15 mouse cellular contexts compared by ENCODE assay signal in the genomic region with DNA sequence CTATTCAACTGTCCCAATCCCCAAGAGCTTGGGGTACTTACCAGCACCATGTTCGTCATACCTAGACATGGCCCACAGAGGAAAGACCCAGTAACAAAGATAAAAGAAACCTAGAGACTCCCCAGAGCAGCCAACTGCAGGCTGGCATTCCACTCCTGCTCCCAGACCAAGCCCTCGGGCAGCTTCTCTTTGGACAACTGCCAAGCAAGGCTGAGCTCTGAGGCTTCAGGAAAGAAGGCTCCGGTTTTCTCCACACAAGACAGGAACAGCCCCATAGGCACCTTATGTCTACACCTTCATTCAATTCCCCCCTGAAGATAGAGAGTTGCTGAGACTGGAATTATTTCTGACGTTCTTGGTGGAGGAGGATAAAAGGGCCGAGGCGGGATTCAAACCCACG. TPM values are rescaled to one million over a fixed set of nuclear protein-coding genes. Genes with fewer than 3 reads are reported as not detected.
A peak's percentile ranks its signal among the peaks of the same experiment; 100 is the strongest.
DNase-seq lines count a peak whose midpoint lies in the region; ATAC-seq and TF ChIP-seq lines count a peak whose summit lies in the region.
"Had no signal": no experiment of that assay in that cellular context is flagged by ENCODE, and none has a peak within 500 bp of the region (broad histone marks: within the 10 kb centered on the region; RNA-seq: fewer than 3 reads in every experiment).

No protein-coding gene starts in this region.

- H3K27me3 ChIP-seq in embryonic facial prominence, embryonic 13.5 days = no peaks in the 10 kb centered on the region
- H3K27me3 ChIP-seq in embryonic facial prominence, embryonic 10.5 days (replicated peaks; ENCODE audit: low read depth, poor library complexity, severe bottlenecking) = no peaks in the 10 kb centered on the region
- H3K27me3 ChIP-seq in hindbrain, postnatal 0 days (ENCODE audit: insufficient read depth, low read length) = no peaks in the 10 kb centered on the region
- no peaks in the 10 kb centered on the region for H3K27me3 ChIP-seq in hindbrain, embryonic 13.5 days
- no peaks in the 10 kb centered on the region for H3K27me3 ChIP-seq in lung, embryonic 16.5 days (ENCODE audit: control insufficient read depth, insufficient read depth, low read depth, low read length)
- H3K27me3 ChIP-seq: forebrain, embryonic 15.5 days; liver, embryonic 13.5 days; midbrain, embryonic 15.5 days had no signal

- intact Hi-C loops in left cerebral cortex, postnatal 25 days (cut with DNase I) = no loop called here

- DNase-seq in embryonic facial prominence, embryonic 10.5 days (ENCODE audit: low spot score) = no peak
- peak; percentile 26 for DNase-seq in hindbrain, postnatal 0 days (ENCODE audit: low spot score)
- no peak for DNase-seq in lung, adult 2 months
- DNase-seq in adipocyte (ENCODE audit: low spot score) = peak; percentile 66
- no peak for DNase-seq in left cerebral cortex, postnatal 25 days (ENCODE audit: low spot score in 2 of 2)
- DNase-seq: liver, embryonic 13.5 days; thymus, adult 2 months had no signal

- TF ChIP-seq CTCF in hindbrain, postnatal 0 days (IDR thresholded peaks at IDR 0.05; ENCODE audit: low read depth) = no peak
- TF ChIP-seq CTCF in lung, adult 2 months (IDR thresholded peaks at IDR 0.05; ENCODE audit: insufficient read depth, low read length) = no peak

- peaks cover 23% of the 10 kb centered on the region for H3K4me1 ChIP-seq in embryonic facial prominence, embryonic 13.5 days
- H3K4me1 ChIP-seq in embryonic facial prominence, embryonic 10.5 days = no peaks in the 10 kb centered on the region
- no peaks in the 10 kb centered on the region for H3K4me1 ChIP-seq in hindbrain, postnatal 0 days (ENCODE audit: insufficient read depth, low read length)
- peaks cover 17% of the 10 kb centered on the region for H3K4me1 ChIP-seq in hindbrain, embryonic 13.5 days (replicated peaks)
- H3K4me1 ChIP-seq in lung, embryonic 16.5 days (replicated peaks; ENCODE audit: control insufficient read depth, insufficient read depth, low read length) = peaks cover 11% of the 10 kb centered on the region
- H3K4me1 ChIP-seq in lung, adult 2 months (ENCODE audit: control insufficient read depth, insufficient read depth, low read length) = no peaks in the 10 kb centered on the region
- H3K4me1 ChIP-seq: liver, embryonic 13.5 days; midbrain, embryonic 15.5 days had no signal

- no peak overlapping the region for H3K4me2 ChIP-seq in embryonic facial prominence, embryonic 13.5 days
- no peak overlapping the region for H3K4me2 ChIP-seq in hindbrain, postnatal 0 days (ENCODE audit: low read depth, low read length)
- no peak overlapping the region for H3K4me2 ChIP-seq in hindbrain, embryonic 13.5 days
- no peak overlapping the region for H3K4me2 ChIP-seq in lung, embryonic 16.5 days (ENCODE audit: low read depth, low read length)
- H3K4me2 ChIP-seq: forebrain, embryonic 15.5 days; liver, embryonic 13.5 days; midbrain, embryonic 15.5 days had no signal

- peak; percentile 56; the same call in 1 of the 2 replicates for ATAC-seq in embryonic facial prominence, embryonic 13.5 days (ENCODE audit: insufficient number of reproducible peaks, insufficient read depth, low FRiP score, low TSS enrichment, low read depth)
- no peak for ATAC-seq in hindbrain, postnatal 0 days
- no peak for ATAC-seq in hindbrain, embryonic 13.5 days (ENCODE audit: low FRiP score)
- ATAC-seq in lung, embryonic 16.5 days (ENCODE audit: low read depth) = 0 out of 2 replicates have a peak, but pooled peaks have one; percentile 29
- ATAC-seq: forebrain, embryonic 15.5 days; inflammation-experienced regulatory T-cells, adult 6 months; midbrain, embryonic 15.5 days had no signal

- no peaks in the 10 kb centered on the region for H3K36me3 ChIP-seq in embryonic facial prominence, embryonic 13.5 days
- H3K36me3 ChIP-seq in embryonic facial prominence, embryonic 10.5 days (replicated peaks) = no peaks in the 10 kb centered on the region
- no peaks in the 10 kb centered on the region for H3K36me3 ChIP-seq in hindbrain, postnatal 0 days (ENCODE audit: insufficient read depth, low read length)
- H3K36me3 ChIP-seq in hindbrain, embryonic 13.5 days = no peaks in the 10 kb centered on the region
- peaks cover 4% of the 10 kb centered on the region for H3K36me3 ChIP-seq in lung, embryonic 16.5 days (ENCODE audit: control insufficient read depth, insufficient read depth, low read length)
- H3K36me3 ChIP-seq: forebrain, embryonic 15.5 days; G1E; liver, embryonic 13.5 days; midbrain, embryonic 15.5 days had no signal

- no peak overlapping the region for H3K27ac ChIP-seq in embryonic facial prominence, embryonic 13.5 days
- H3K27ac ChIP-seq in embryonic facial prominence, embryonic 10.5 days (replicated peaks) = no peak overlapping the region
- H3K27ac ChIP-seq in hindbrain, postnatal 0 days = no peak overlapping the region
- H3K27ac ChIP-seq in hindbrain, embryonic 13.5 days = no peak overlapping the region
- H3K27ac ChIP-seq in lung, embryonic 16.5 days (ENCODE audit: low read length) = peak overlapping the region; percentile 33; the same call in 1 of the 2 replicates
- H3K27ac ChIP-seq: forebrain, embryonic 15.5 days; liver, embryonic 13.5 days; macrophage; midbrain, embryonic 15.5 days had no signal

- no peak overlapping the region for H3K4me3 ChIP-seq in embryonic facial prominence, embryonic 13.5 days
- H3K4me3 ChIP-seq in embryonic facial prominence, embryonic 10.5 days = no peak overlapping the region
- H3K4me3 ChIP-seq in hindbrain, postnatal 0 days (ENCODE audit: low read length) = no peak overlapping the region
- no peak overlapping the region for H3K4me3 ChIP-seq in hindbrain, embryonic 13.5 days
- no peak overlapping the region for H3K4me3 ChIP-seq in lung, embryonic 16.5 days (ENCODE audit: low read length)
- H3K4me3 ChIP-seq in lung, adult 2 months (replicated peaks; ENCODE audit: extremely low read depth, low read depth, low read length) = no peak overlapping the region
- H3K4me3 ChIP-seq: forebrain, embryonic 15.5 days; liver, embryonic 13.5 days; midbrain, embryonic 15.5 days had no signal

- H3K9ac ChIP-seq in embryonic facial prominence, embryonic 13.5 days = no peak overlapping the region
- no peak overlapping the region for H3K9ac ChIP-seq in hindbrain, postnatal 0 days (replicated peaks; ENCODE audit: low read length)
- no peak overlapping the region for H3K9ac ChIP-seq in hindbrain, embryonic 13.5 days
- H3K9ac ChIP-seq in lung, embryonic 16.5 days (ENCODE audit: low read length) = no peak overlapping the region
- H3K9ac ChIP-seq: forebrain, embryonic 15.5 days; liver, embryonic 13.5 days; midbrain, embryonic 15.5 days had no signal

- no peak for TF ChIP-seq POLR2A in lung, adult 2 months (IDR thresholded peaks at IDR 0.05; ENCODE audit: borderline replicate concordance, extremely low read depth, low read depth, low read length)

- WGBS in embryonic facial prominence, embryonic 13.5 days = 58% methylated on average over 7 of the region's 7 CpGs
- 87% methylated on average over 7 of the region's 7 CpGs for WGBS in embryonic facial prominence, embryonic 10.5 days
- WGBS in hindbrain, postnatal 0 days = 66% methylated on average over 7 of the region's 7 CpGs
- WGBS in hindbrain, embryonic 13.5 days = 76% methylated on average over 7 of the region's 7 CpGs
- WGBS in lung, embryonic 16.5 days = 58% methylated on average over 7 of the region's 7 CpGs
- WGBS in lung, adult 2 months = 63% methylated on average over 7 of the region's 7 CpGs

- H3K9me3 ChIP-seq in embryonic facial prominence, embryonic 13.5 days = no peaks in the 10 kb centered on the region
- no peaks in the 10 kb centered on the region for H3K9me3 ChIP-seq in embryonic facial prominence, embryonic 10.5 days
- no peaks in the 10 kb centered on the region for H3K9me3 ChIP-seq in hindbrain, postnatal 0 days (ENCODE audit: low read length)
- no peaks in the 10 kb centered on the region for H3K9me3 ChIP-seq in hindbrain, embryonic 13.5 days
- H3K9me3 ChIP-seq in lung, embryonic 16.5 days (ENCODE audit: control insufficient read depth, low read length) = no peaks in the 10 kb centered on the region
- H3K9me3 ChIP-seq: forebrain, embryonic 15.5 days; G1E; liver, embryonic 13.5 days; midbrain, embryonic 15.5 days had no signal

RNA-seq across cellular contexts. Expression of a gene that starts 33.7 kb away (rescaled TPM):
- 11.0 and 12.7 TPM in 2 replicates for polyA plus RNA-seq in embryonic facial prominence, embryonic 13.5 days (2015; fragmentation: Nextera tagmentation; extraction: Ambion mirVana)
- 6.2 and 6.6 TPM in 2 replicates for polyA plus RNA-seq in embryonic facial prominence, embryonic 10.5 days (2016; fragmentation: Nextera tagmentation; extraction: Ambion mirVana)
- total RNA-seq in hindbrain, postnatal 0 days (2014; rRNA removed) = 5.8 and 6.3 TPM in 2 replicates
- 3.7 and 4.4 TPM in 2 replicates for polyA plus RNA-seq in hindbrain, postnatal 0 days (2015; fragmentation: Nextera tagmentation; extraction: Ambion mirVana)
- 0.80 and 0.84 TPM in 2 replicates for polyA plus RNA-seq in hindbrain, embryonic 13.5 days (2015; fragmentation: Nextera tagmentation; extraction: Ambion mirVana)
- 71.8 and 76.1 TPM in 2 replicates for polyA plus RNA-seq in lung, embryonic 16.5 days (2015; fragmentation: Nextera tagmentation; extraction: Ambion mirVana)
- 36.4 and 37.5 TPM in 2 replicates for polyA plus RNA-seq in lung, adult 2 months (2012; rRNA removed)
- 1 to 10 TPM; 7.4 to 8.7 TPM for total RNA-seq in left cerebral cortex, postnatal 25 days (2021)
- polyA plus RNA-seq: G1E, macrophage had no signal

Comparison
In these comparisons a context has a peak if more than half of its experiments do, and no peak if none do; other contexts are left out.
1. ATAC-seq: peak in embryonic facial prominence, embryonic 13.5 days (single experiment) and lung, embryonic 16.5 days (single experiment); none in hindbrain, postnatal 0 days (single experiment) and hindbrain, embryonic 13.5 days (single experiment).
2. DNase-seq: peak in hindbrain, postnatal 0 days (single experiment) and adipocyte (single experiment); none in embryonic facial prominence, embryonic 10.5 days (single experiment), lung, adult 2 months (single experiment) and left cerebral cortex, postnatal 25 days (0 of 2).